Mouse (Mus musculus) testis, adult 2 months (tissue): Measurements from ENCODE around the gene Cpsf4.

Experiments used
- CTCF ChIP-seq: fragments of 200-500 bp; IDR thresholded peaks from 2 replicates; pipeline ENCODE4 v1.5.1; 2012; ENCODE audit warnings: low read depth, mild to moderate bottlenecking, inconsistent platforms, low read length, moderate library complexity; ENCODE audit not compliant: control insufficient read depth, insufficient read depth, insufficient replicate concordance
- POLR2A ChIP-seq: fragments of 200-500 bp; IDR thresholded peaks from 2 replicates; pipeline ENCODE4 v1.6.1; 2012; ENCODE audit warnings: low read depth, mild to moderate bottlenecking, inconsistent platforms, low read length, moderate library complexity; ENCODE audit not compliant: control insufficient read depth

- TF ChIP-seq POLR2A (no peak), CTCF (no peak)
These were observed 271 bp downstream of the Cpsf4 start for GRCm38 (mm10) chr5:145167306-145167661.
